Mouse (Mus musculus) kidney, adult 18-20 months (tissue): Measurements from ENCODE around the gene Ssb.

Experiments used
- DNase-seq: peaks from one replicate; pipeline ENCODE4 v3.0.0; 2021

Gene Ssb

DNA sequence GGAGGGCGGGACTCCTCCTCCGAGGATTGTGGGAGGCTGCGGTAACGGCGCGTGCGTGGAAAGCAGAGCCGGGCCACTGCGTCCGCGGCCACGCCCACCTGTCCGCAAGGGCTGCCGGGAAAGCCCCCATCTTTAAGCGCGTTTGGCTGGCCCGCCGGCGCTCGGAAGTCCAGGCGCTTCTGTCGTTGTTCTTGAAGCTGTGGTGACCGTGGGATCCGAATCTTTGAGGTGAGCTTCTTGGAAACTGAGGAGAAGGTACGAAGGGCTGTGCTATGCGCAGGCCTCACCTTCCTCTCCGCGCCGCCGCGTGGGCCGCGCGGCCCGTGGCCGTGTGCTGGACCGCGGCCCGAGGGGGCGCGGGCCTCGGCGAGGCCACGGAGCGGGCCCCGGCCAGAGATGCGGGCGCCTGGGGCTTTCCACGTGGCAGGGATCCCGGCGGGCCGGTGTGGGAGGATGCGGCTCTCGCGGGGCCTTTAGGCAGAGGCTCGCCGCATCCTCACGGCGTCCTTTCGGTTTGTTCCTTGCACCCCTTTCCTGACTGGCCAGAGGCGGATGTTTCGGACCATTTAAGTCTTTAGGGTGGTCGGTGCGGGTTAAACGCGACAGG is at the start of gene Ssb:
TSS of gene Ssb (plus strand) at position 78 of the 607 bp plus-strand sequence.
- DNase-seq: peak; percentile 95

DNA sequence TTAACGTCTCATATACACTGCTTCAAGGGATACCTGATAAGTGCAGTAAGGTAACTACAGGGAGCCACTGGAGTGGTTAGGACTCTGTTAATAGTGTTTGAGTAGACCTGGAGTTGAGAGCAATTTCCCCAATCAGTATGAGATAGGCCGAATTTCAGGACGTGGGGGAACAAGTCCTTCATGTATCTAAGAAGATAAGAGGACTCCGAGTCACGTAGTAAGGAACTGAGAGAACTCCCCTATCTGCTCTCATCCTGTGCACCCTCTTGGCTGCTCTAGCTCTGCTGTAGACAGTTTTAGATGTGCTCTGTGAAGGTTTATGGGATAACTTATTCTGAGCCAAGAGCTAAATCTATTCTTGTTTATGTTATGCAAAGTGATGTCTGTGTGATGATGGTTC is 44.8 kb upstream of the Ssb start:
- DNase-seq: no peak

DNA sequence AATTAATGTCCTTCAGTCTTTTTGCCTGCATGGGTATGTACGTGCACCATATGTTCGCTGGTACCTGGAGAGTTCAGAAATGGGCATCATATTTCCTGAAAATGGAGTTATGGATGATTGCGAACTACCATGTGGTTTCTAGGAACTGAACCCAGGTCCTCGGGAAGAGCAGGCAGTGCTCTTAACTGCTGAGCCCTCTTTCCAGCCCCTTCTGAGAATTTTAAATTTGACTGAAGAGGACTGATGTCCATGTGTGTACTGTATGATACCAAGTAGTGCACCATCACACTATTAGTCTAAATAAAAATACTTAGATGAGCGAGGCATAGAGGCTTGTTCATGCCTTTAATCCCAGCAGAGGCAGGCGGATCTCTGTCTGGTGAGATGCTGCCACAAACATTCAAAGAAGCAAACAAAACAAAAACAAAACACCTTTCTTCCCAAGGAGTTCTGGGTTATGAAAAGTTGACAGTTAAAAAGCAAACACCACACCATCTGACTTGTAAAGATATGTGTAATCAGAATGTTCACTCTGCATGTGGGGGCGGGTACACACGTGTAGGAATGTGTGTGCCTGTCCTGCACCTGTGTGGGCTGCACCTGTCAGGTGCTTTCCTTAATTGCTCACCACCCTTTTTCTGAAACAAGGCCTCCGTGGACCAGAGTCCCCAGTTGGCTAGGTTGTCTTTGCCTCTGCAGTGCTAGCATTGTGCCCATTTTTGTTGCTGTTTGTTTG is 42.8 kb upstream of the Ssb start:
- DNase-seq: no peak

GRCm38 (mm10) chr2:69820201-69820600 is 41.2 kb upstream of the Ssb start:
- DNase-seq: no peak

- DNase-seq: no peak
Measured at GRCm38 (mm10) chr2:69821711-69822110, 39.7 kb upstream of the Ssb start, which contains the start of gene Klhl23. Gene Klhl23 (plus strand): TSS chr2:69821944.

DNA sequence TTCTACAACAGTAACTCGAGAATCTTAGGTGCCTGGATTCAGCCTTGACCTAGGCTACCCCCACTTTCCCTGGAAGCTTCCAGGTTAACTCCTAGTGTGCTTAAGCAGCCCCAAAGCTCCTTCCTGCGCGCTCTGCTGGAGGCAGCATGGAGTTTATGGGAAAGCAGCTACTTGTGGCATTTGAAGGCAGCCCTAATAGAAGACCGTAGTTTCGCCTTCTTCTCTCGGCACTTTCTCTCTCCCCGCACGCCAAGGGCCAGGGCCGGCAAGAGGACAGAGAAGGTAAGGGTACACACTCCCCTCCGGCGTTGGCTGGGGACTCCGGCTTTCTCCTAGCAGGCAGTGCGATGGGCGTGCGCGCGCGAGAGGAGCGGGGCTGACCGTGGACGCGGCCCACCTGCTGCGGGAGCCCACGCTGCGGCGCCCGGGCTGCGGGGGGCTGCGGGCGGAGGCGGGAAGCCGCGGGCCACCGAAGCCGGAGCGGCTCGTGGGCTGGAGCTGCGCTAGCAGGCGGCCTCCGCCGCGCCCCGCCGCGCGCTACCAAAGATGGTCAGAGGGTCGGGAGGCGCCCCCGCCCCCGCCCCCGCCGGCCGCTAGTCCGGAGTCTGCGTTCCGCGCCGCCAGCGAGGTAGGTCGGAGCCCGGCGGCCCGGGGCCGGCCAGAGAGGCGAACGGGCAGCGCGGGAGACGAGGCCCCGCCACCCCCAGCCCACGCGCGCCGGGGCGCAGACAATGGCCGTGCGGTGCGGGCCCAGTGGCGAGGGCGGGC is 38.8 kb upstream of the Ssb start:
- DNase-seq: peak; percentile 35

DNA sequence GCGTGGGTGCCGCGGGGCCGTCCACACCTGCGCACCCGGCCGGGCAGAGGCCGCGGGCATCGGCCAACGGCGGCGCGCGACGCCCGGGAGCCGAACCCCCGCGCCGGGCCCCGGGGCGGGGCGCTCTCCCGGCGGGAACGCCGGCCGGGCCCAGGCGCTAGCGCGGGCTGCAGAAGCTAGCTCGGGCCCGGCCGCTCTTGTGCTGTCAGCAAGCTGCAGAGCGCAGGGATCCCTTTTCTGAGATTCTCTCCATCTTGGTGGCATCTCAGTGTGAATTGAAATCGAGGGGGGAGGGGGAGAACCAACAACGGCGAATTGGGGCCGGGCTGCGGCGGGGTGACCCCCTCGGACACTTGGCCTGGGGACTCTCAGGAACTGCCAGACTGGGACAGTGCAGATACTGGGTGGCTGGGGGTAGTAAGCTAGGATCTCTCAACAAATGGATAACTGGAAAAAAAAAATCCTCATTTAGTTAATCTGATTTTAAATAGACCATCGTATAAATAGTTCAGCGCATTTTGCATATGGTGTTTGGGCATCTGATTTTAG is 38.2 kb upstream of the Ssb start:
- DNase-seq: peak; percentile 20

DNA sequence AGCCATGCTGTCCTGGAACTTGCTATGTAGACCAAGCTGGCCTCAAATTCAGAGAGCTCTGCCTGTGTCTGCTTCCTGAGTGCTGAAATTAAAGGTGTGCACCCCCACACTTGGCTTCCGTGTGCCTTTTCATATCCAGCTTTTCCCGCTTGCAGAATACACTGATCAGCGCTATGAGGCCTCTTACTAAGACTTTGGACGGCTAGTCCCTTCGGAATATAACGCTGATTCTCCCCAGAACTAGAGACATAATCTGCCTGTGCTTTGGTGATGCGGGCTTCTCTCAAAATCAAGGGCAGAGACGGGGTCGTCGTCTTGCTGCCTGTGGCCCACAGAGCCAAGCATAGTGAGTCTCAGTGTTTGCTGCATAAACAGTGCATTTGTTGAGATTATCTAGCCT is 35.5 kb upstream of the Ssb start:
- no peak for DNase-seq

GRCm38 (mm10) chr2:69826380-69826779 is 35.0 kb upstream of the Ssb start:
- DNase-seq: no peak

DNA sequence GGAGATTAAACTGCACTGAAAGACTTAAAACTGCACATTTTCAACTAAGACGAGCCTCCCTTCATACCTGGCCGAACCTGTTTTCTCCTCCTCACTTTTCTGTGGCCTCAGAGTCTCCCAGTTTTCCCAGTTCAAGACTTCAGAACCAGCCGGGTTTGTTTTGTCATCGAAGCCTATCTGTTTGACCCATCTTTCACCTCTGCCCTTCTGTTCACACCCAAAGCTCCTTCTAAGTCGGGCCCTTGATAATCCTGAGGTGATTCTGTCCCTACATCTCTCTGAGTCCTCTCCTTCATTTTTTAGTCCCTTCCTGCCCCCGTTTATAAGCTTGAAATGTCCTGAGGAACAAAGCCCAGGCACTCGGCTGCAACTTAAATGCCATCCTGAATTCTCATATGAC is 33.3 kb upstream of the Ssb start:
- DNase-seq: no peak

GRCm38 (mm10) chr2:69829680-69830079 is 31.7 kb upstream of the Ssb start:
- no peak for DNase-seq

DNA sequence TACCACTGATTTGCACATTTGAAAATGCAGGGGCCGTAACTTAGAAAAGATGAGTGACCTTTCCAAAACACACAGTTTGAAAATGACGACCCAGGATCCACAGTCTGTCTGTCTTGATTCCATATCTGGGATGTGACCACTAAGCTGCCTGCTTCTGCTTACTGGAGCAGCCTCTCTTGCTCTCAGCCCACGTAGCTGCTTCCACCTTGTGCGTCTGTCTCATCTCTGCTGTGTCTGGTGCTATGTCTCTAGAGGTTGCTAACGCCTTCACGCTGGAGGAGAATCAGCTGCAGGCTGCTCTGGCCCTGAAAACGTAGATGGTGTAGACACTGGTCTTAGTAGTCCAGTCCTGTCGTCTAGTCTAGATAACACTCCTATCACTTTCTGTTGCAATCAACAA is 31.2 kb upstream of the Ssb start:
- no peak for DNase-seq

DNA sequence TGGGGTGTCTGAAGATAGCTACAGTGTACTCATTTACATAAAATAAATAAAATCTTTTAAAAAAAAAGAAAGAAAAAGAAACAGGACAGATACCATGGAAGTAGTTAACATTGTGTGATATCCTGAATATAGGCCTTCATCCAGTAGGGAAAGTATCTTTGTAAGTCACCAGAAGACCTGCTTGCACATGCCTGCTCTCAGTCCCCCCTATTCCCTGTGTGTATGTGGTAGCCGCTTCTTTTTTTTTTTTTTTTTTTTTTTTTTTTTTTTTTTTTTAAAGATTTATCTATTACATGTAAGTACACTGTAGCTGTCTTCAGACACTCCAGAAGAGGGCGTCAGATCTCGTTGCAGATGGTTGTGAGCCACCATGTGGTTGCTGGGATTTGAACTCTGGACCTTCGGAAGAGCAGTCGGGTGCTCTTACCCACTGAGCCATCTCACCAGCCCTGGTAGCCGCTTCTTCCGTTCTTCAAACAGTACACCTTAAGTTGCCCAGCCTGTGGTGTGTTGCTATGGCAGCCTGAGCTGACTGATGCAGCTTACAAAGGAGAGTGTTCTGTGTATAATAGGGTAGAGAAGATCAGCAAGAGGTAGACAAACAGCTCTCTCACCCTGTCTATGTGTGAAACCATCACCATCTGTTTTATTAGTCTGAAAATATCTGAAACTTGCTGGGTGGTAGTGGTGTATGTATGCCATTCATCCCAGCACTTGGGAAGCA is 24.0 kb upstream of the Ssb start:
- DNase-seq: no peak

DNA sequence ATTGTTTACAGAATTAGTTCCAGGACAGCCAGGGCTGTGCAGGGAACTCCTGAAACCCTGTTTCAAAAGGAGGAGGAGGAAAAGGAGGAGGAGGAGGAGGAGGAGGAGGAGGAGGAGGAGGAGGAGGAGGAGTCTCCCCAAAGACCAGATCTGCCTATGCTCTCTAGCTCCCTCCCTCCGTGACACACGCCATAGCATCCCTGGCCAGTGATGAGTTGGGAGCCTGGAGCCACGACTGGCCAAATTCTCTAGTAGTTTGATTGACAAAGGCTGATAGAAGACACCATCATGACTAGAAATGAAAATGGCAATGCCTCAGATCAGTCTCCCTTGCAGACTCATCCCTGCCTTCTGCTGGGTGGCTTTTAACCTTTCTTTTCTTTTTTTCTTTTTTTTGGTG is 23.4 kb upstream of the Ssb start:
- no peak for DNase-seq

DNA sequence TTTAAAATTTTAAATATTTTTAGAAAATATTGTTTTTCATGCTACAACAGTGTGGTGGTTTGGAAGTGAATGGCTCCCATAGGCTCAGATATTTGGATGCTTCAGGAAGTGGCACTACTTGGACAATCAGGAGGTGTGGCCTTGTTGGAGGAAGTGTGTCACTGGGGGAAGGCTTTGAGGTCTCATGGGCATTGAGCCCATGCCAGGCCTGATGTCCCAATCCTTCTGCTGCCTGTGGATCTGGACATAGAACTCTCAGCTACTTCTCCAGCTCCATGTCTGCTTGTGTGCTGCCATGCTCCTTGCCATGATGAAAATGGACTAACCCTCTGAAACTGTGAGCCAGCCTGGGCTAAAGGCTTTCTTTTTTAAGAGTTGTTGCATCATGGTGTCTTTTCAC is 22.7 kb upstream of the Ssb start:
- DNase-seq: no peak

GRCm38 (mm10) chr2:69840261-69840660 is 21.1 kb upstream of the Ssb start:
- no peak for DNase-seq

- no peak for DNase-seq
Measured at GRCm38 (mm10) chr2:69849215-69849614, 12.1 kb upstream of the Ssb start.

DNA sequence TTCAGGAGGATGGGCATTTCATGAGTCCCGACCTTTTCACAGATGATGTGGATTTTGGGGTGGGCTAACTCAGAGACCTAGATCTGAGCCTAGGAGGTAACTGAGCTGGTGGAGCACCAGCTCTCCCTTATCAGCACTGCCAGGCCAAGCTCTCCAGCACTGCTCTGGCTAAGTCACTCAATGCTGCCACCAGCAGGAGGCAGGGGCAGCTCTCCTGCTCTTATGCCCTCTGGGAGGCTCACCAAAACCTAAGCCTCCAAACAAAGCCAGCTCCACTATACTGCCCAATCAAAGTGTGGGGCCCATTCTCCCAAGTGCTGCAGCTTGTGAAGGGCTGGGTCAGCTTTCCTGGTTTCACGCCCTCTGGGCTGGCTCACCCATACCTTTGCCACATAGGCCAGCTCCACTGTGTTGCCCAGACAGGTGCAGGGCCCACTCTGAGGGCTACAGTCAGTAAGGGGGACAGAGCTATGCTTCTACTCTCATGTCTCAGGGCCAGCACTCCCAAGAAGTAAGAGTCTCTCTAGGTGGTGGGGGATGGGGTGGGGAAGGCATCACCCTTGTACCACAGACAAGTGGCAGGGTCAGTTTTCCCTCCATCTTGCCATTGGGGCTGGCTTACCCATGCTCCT is 9.8 kb upstream of the Ssb start:
- DNase-seq: no peak

GRCm38 (mm10) chr2:69856392-69856791 is 5.0 kb upstream of the Ssb start:
- DNase-seq: peak; percentile 7

GRCm38 (mm10) chr2:69857882-69858281 is 3.5 kb upstream of the Ssb start:
- no peak for DNase-seq

DNA sequence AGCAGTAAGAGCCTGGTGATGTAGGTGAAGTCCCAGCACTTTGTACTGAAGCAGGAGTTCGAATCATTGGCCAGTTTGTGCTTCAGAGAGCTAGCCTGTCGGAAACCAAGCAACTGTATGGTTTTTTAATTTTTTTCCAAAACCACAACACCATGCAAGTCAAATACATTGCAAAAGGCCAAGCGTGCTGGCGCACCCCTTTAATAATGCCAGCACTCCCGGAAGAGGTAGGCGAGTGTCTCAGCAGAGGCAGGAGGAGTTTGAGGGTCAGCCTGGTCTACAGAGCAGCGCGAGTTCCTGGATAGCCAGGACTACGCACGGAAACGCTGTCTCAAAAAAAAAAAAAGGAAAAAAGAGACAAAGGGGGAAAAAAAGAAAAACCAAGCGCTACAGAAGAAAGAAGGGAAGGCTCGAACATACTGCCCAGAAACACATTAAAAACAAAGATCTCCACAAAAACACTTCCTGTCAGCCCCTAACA is 350 bp upstream of the Ssb start:
- DNase-seq: peak; percentile 50

DNA sequence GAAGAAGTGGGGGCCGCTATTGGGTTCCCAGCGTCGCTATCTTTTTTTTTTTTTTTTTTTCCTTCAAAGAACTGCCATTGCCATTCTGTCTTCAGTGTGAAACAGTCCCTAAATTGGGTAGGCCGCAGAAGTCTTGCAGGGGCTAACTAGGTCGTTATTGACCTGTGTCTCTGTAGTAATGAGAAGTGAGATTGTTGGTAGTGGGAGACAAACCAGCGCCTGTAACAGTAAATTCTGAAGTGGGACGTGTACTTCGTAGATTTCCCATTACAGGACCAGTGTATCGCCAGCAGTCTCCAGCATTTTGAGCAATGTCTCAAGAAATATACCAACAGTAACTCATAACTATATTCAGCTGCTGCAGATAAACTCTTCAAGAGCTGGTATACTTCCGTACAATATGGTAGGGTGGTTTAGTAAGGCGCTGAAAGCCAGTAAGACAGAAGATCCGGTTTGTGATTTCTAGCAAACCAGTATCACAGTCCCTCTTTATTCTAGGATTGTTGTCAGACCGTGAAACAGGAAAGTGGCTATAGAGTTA is 825 bp downstream of the Ssb start:
- DNase-seq: no peak
